Mouse (Mus musculus): ENCODE data around the gene Mad2l1bp.

Gene Mad2l1bp

DNA sequence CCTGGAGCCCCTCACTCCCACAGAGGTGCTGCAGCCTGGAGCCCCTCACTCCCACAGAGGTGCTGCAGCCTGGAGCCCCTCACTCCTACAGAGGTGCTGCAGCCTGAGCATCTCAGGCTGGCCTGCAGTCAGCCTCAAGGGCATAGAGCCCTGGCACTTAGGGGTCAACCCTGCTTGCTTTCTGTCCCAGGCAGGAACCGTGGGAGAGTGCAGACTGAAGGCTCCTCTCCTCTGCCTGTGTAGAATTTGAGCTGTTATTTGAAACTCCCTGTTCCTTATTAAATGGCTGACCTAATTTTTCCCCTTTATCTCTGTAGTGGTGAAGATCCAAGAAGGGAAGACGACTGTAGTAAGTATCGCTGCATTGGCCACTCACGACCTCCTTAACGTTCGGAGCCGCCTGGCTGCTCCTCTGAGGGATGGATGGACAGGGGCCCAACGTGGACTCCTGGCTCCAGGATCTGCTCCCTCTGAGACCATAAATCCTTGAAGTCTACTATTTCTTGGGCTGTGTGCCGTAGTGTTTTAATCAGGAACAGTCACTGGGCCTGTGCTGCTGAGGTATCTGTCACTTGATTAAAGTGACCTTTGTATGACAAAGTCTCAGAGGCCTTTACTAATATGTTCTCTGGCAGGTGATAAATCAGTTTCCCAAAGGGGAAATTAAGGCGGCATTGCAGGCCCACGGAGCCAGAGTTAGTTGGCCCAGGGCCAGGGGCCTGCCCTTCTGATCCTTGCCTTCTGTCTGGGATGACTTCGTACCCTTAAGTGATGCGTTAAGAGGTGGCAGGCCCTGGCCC, 35.5 kb downstream of the Mad2l1bp start:
- in situ Hi-C loops (cut with MboI, MseI): no loop called here

GRCm38 (mm10) chr17:46116881-46117280, 36.5 kb downstream of the Mad2l1bp start:
- in situ Hi-C loops (cut with MboI, MseI): no loop called here

- in situ Hi-C loops (cut with MboI, MseI): no loop called here
These were observed 37.2 kb downstream of the Mad2l1bp start for GRCm38 (mm10) chr17:46116138-46116537.

- in situ Hi-C loops (cut with MboI, MseI): no loop called here
These were observed 37.9 kb downstream of the Mad2l1bp start for GRCm38 (mm10) chr17:46115489-46115888.

- in situ Hi-C loops (cut with MboI, MseI): no loop called here
These were observed 42.7 kb downstream of the Mad2l1bp start, which contains the start of gene Mrps18a for GRCm38 (mm10) chr17:46110402-46111289. Mrps18a (plus strand) TSS chr17:46110986.

DNA sequence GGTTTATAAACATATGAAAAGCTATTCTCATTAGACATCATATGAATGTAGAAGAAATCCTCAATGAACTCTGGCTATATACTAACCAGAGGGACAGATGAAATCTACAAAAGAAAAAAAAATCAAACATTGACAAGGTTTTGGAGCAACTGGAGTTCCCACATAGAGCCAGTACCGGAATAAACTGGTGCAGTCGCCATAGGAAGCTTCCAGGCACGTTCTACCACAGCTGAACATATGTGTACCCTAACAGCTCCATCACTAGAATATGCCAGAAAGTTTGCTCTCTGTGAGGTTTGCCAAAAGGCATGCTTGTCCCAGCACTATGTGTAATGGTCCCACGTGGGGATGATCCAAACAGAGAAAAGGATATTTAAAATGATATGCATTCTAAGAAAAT, 45.1 kb downstream of the Mad2l1bp start:
- in situ Hi-C loops (cut with MboI, MseI): no loop called here

GRCm38 (mm10) chr17:46104487-46104886, 48.9 kb downstream of the Mad2l1bp start:
- in situ Hi-C loops (cut with MboI, MseI): no loop called here

DNA sequence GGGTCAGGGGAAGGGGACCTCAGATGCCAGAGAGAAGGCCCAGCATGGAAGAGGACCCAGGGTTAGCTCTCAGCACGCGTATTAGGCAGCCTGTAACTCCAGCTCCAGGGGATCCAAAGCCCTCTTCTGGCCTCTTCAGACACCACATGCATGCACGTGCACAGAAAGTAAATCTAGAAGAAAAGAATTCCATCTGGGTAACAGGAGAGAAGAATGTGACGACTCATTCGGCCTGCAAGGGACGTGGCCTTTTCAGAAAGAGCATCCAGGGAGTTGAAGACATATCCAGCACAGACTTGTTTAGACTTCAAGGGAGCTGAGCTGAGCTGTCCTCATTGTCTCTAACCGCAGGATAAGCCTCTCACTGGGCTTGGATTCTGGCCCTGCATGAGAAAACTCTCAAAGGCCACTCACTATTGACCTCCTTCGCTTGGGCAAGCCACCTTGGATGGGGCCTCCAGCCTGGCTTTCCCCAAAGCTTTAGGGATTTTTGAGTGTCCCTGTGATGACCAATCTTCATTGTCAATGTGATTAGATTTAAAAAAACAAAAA, 50.7 kb downstream of the Mad2l1bp start:
- in situ Hi-C loops (cut with MboI, MseI): no loop called here

DNA sequence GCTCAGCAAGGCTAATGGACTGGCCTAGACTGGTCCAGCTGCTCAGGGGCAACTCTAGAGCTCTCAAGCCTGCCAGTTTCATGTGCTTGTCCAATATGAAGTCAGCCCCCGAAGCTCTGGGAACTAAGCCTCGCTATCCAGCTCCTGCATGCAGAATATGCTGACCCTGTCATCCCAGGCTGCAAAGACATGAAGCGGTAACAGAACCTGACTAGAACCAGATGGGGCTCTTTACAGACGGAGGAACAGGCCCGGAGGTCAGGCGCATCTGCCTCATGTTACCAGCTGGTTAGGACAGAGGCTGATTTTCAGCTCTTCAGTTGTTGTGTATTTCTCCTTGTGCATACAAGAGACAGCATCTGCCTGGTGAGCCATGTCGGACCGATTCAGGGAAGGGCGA, 51.4 kb downstream of the Mad2l1bp start:
- in situ Hi-C loops (cut with MboI, MseI): no loop called here

- in situ Hi-C loops (cut with MboI, MseI): no loop called here
These were observed 54.8 kb downstream of the Mad2l1bp start for GRCm38 (mm10) chr17:46098525-46098924.
